Mouse (Mus musculus): Measurements from ENCODE around the gene Eprs. TPM values are rescaled to one million over a fixed set of nuclear protein-coding genes. Genes with fewer than 3 reads are reported as not detected.

The Eprs gene
- polyA plus RNA-seq, 1 experiment from 2014 or later = 55.0 TPM

GRCm38 (mm10) chr1:185401615-185402014 lies 38.8 kb downstream of the Eprs start:
- 97% methylated on average over 5 of the region's 5 CpGs for WGBS (ENCODE audit: missing documents)
- H3K27ac ChIP-seq = no peak overlapping the region
- peaks cover 69% of the 10 kb centered on the region for H3K36me3 ChIP-seq (ENCODE audit: inconsistent target)
- H3K4me3 ChIP-seq (ENCODE audit: inconsistent target) = no peak overlapping the region
- no peaks in the 10 kb centered on the region for H3K79me2 ChIP-seq (ENCODE audit: inconsistent target)

DNA sequence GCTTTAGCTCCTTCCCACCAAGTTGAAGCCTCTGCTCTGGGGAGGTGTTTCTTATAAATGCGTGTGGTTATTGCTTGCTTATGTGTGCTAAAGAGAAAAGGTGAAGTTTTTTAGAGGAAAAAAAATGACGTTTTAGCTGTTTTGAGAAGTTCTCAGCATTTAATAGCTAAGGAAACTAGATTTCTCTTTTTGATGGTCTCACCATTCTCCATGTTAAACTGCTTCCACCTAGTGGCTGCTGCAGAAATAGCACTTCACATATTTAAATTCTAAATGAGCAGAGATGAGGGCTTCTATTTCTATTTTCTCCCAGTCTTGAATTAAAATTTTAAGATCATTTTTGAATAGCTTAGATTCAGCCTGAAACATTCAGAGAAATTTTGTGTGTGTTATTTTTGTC lies 41.2 kb downstream of the Eprs start:
- H3K79me2 ChIP-seq (ENCODE audit: inconsistent target) = no peaks in the 10 kb centered on the region
- peaks cover 70% of the 10 kb centered on the region for H3K36me3 ChIP-seq (ENCODE audit: inconsistent target)
- no peak overlapping the region for H3K27ac ChIP-seq
- no peak overlapping the region for H3K4me3 ChIP-seq (ENCODE audit: inconsistent target)
- WGBS (ENCODE audit: missing documents) = 32% methylated on average over 2 of the region's 2 CpGs

DNA sequence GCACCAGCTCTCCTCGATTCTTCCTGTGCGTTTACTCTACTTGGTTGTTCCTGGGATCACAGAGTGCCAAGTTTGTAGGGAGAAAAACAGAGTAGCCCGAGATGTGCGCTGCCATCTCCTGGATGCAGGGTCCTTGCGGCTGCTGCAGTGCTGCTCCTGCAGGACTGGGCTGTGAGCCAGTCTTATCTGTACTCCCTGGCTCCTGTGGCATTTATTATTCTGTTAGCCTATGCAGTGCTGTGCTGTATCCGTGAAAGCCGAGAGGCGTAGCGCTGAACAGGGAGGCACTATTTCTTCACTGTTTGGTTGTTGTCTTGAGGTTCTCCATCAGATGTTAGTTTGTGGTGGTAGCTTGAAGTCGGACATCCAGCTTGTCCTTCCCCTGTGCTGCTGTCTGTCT lies 43.1 kb downstream of the Eprs start:
- H3K4me3 ChIP-seq (ENCODE audit: inconsistent target) = no peak overlapping the region
- no peak overlapping the region for H3K27ac ChIP-seq
- no peaks in the 10 kb centered on the region for H3K79me2 ChIP-seq (ENCODE audit: inconsistent target)
- 97% methylated on average over 10 of the region's 10 CpGs for WGBS (ENCODE audit: missing documents)
- peaks cover 65% of the 10 kb centered on the region for H3K36me3 ChIP-seq (ENCODE audit: inconsistent target)

DNA sequence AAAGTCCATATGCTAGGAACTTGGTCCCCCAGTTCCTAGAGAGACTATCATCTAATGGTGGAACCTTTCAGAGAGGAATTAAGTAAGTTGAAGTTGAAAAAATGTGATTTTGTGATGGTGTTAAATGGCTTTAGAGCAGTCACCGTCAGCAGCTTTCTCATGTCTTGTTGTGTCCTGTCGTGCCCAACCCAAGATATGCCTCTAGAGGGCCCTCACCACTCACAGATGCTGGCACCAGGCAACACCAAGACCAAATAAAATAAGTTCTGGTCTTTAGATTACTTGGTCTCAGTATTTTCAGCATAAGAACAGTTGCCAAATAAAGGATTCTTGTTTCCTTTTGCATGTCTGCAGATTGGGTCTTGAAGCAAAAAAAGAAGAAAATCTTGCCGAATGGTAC lies 47.0 kb downstream of the Eprs start:
- H3K79me2 ChIP-seq (ENCODE audit: inconsistent target) = no peaks in the 10 kb centered on the region
- H3K4me3 ChIP-seq (ENCODE audit: inconsistent target) = no peak overlapping the region
- peaks cover 81% of the 10 kb centered on the region for H3K36me3 ChIP-seq (ENCODE audit: inconsistent target)
- WGBS (ENCODE audit: missing documents) = 80% methylated on average over 3 of the region's 3 CpGs
- no peak overlapping the region for H3K27ac ChIP-seq

DNA sequence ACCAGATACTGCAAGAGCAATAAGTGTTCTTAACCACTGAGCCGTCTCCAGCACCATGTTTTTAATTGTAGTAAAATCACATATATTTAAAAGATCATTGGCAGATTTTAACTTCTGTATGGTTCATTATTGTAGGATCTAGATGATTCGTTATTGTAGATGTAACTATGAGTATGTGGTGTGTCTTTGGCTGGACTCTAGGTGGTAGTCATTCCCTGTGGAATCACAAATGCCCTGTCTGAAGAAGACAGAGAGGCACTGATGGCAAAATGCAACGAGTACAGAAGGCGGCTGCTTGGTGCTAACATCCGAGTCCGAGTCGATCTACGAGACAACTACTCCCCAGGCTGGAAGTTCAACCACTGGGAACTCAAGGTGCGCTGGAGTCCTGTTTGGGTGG lies 55.2 kb downstream of the Eprs start:
- WGBS (ENCODE audit: missing documents) = 97% methylated on average over 9 of the region's 9 CpGs
- H3K27ac ChIP-seq = no peak overlapping the region
- no peaks in the 10 kb centered on the region for H3K79me2 ChIP-seq (ENCODE audit: inconsistent target)
- H3K4me3 ChIP-seq (ENCODE audit: inconsistent target) = no peak overlapping the region
- H3K36me3 ChIP-seq (ENCODE audit: inconsistent target) = peaks cover 85% of the 10 kb centered on the region

DNA sequence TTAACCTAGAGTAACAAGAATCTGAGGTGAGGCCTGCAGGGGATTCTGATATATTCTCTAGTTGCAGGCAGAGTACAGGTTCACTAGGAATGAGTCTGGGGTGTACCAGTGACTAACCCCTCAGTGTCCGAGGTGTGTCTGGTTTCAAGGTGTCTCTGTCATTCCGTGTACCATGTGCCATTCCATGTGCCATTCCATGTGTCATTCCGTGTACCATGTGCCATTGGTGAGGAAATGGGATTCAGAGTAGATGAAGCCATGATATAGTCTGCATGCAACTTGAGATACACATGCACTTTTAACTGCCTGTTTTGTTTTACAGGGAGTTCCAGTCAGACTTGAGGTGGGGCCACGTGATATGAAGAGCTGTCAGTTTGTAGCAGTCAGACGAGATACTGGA lies 57.0 kb downstream of the Eprs start:
- Histone ChIP-seq H3K27ac (no peak overlapping the region), H3K36me3 (ENCODE audit: inconsistent target) (peaks cover 83% of the 10 kb centered on the region), H3K79me2 (ENCODE audit: inconsistent target) (no peaks in the 10 kb centered on the region), H3K4me3 (ENCODE audit: inconsistent target) (no peak overlapping the region)
- 98% methylated on average over 5 of the region's 5 CpGs for WGBS (ENCODE audit: missing documents)

DNA sequence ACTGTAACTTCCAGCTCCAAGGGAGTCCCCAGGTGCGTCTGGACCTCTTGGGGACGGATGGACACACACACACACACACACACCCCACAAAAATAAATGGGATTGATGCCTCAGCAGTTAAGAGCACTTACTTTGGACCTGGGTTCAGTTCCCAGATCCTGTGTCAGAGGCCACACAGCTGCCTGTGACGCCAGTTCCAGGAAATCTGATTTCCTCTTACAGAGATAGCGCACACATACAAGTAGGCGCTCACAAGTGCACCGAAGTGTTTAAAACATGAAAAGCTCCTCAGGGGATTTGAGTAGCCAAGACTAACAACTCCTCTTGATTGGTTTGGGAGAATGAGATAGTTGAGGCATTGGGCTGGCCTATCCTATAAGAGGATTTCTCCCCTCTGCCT lies 57.9 kb downstream of the Eprs start:
- no peak overlapping the region for H3K4me3 ChIP-seq (ENCODE audit: inconsistent target)
- WGBS (ENCODE audit: missing documents) = 98% methylated on average over 6 of the region's 6 CpGs
- no peaks in the 10 kb centered on the region for H3K79me2 ChIP-seq (ENCODE audit: inconsistent target)
- H3K36me3 ChIP-seq (ENCODE audit: inconsistent target) = peaks cover 80% of the 10 kb centered on the region
- no peak overlapping the region for H3K27ac ChIP-seq

- 95% methylated on average over 5 of the region's 5 CpGs for WGBS (ENCODE audit: missing documents)
- H3K79me2 ChIP-seq (ENCODE audit: inconsistent target) = no peaks in the 10 kb centered on the region
- no peak overlapping the region for H3K27ac ChIP-seq
- H3K4me3 ChIP-seq (ENCODE audit: inconsistent target) = no peak overlapping the region
- peaks cover 61% of the 10 kb centered on the region for H3K36me3 ChIP-seq (ENCODE audit: inconsistent target)
These were observed 63.7 kb downstream of the Eprs start for GRCm38 (mm10) chr1:185426583-185426982.

DNA sequence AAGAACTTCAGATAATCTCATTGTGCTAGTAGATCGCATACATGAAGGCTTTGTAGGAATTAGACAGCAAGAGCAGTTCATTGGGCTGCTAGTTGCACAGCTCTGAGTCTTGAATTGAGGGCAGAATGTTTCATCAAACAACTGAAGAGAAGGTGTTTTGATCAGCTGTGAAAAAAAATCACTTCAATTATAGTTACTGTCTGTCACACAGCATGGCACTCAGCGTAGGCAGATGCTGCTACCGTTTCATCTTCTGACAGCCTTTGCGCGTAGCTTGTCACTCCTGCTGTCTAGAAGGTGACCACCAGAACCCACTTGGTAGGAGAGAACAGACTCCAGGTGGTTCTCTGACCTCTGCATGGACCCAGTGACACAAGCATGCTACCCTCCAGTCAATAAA lies 67.6 kb downstream of the Eprs start:
- H3K27ac ChIP-seq = no peak overlapping the region
- no peak overlapping the region for H3K4me3 ChIP-seq (ENCODE audit: inconsistent target)
- 90% methylated on average over 5 of the region's 5 CpGs for WGBS (ENCODE audit: missing documents)
- peaks cover 32% of the 10 kb centered on the region; the same call in 1 of the 2 replicates for H3K36me3 ChIP-seq (ENCODE audit: inconsistent target)
- no peaks in the 10 kb centered on the region for H3K79me2 ChIP-seq (ENCODE audit: inconsistent target)

DNA sequence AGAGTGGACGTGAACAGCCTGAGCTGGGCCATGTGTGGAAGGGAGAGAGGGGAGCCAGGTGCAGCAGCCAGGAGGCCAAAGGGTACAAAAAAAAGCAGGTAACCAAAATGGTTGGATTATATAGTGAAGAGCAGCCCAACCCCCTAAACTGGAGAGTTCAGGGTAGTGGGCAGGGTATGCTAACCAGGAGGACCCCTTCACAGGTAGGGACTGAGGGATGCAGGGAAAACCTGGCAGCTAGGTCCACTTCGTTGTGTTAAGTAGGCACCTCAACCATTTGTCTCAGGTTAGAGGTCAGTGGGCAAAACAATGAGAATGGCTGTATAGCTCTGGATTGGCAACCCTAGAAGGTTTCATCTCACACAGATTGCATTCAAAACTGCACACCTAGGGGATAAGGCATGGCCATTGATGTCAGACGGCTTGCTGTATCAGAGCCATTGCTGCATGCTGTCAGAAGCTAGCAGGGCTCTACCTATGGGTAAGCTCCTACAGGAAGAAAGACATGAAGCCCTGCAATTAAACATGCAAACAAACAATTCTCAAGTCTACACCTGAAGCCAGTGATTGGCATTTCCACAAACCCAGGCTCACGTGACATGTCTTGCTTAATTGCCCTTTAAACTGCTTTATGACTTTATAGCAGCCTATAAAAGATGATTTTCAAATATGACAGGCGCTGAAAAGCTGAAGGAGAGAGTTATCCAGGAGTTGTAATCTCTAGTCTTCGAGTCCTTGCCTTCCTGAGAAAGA lies 68.6 kb downstream of the Eprs start:
- Histone ChIP-seq H3K79me2 (ENCODE audit: inconsistent target) (no peaks in the 10 kb centered on the region), H3K36me3 (ENCODE audit: inconsistent target) (peaks cover 25% of the 10 kb centered on the region; the same call in 1 of the 2 replicates), H3K27ac (no peak overlapping the region), H3K4me3 (ENCODE audit: inconsistent target) (no peak overlapping the region)
- WGBS (ENCODE audit: missing documents) = 82% methylated on average over 6 of the region's 6 CpGs

DNA sequence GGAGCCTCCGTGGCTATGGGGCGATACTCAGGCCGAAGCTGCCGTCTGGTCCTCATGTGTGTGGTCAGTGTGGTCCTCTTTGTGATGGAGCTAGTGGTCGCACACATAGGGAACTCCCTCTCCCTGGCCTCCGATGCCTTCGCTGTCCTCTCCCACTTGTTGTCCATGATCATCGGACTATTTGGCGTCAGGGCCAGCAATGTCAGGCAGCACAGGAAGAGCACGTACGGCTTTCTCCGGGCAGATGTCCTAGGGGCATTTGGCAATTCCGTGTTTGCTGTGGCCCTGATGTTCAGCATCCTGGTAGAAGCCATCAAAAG lies 69.1 kb downstream of the Eprs start:
- no peak overlapping the region for H3K4me3 ChIP-seq (ENCODE audit: inconsistent target)
- H3K79me2 ChIP-seq (ENCODE audit: inconsistent target) = no peaks in the 10 kb centered on the region
- H3K27ac ChIP-seq = no peak overlapping the region
- peaks cover 20% of the 10 kb centered on the region; the same call in 1 of the 2 replicates for H3K36me3 ChIP-seq (ENCODE audit: inconsistent target)
- WGBS (ENCODE audit: missing documents) = 88% methylated on average over 13 of the region's 13 CpGs

DNA sequence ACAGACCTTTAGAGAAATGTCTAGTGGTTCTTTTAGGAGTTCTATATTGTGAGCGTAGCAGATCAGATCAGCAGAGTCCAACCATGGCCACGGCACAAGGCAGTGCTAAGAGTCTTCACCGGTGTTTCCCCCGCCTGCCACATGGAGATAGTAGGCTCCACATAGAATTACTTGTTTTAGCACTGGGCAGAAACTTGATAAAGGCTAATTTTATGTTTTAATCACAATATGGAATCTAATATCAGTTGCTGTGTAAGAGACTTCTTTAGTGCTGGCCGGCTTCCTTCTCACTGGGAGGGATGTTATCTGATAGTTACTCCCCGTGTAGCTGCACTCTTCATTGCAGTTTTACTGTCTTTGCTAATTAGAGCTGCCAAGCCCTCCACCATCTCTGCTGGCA lies 70.3 kb downstream of the Eprs start:
- Histone ChIP-seq H3K36me3 (ENCODE audit: inconsistent target) (peaks cover 8% of the 10 kb centered on the region; the same call in 1 of the 2 replicates), H3K79me2 (ENCODE audit: inconsistent target) (no peaks in the 10 kb centered on the region), H3K27ac (no peak overlapping the region), H3K4me3 (ENCODE audit: inconsistent target) (no peak overlapping the region)
- WGBS (ENCODE audit: missing documents) = 87% methylated on average over 6 of the region's 6 CpGs

- 68% methylated on average over 9 of the region's 9 CpGs for WGBS (ENCODE audit: missing documents)
- no peak overlapping the region for H3K4me3 ChIP-seq (ENCODE audit: inconsistent target)
- H3K79me2 ChIP-seq (ENCODE audit: inconsistent target) = no peaks in the 10 kb centered on the region
- no peaks in the 10 kb centered on the region for H3K36me3 ChIP-seq (ENCODE audit: inconsistent target)
- H3K27ac ChIP-seq = no peak overlapping the region
These were observed 76.2 kb downstream of the Eprs start for GRCm38 (mm10) chr1:185438841-185439580.

DNA sequence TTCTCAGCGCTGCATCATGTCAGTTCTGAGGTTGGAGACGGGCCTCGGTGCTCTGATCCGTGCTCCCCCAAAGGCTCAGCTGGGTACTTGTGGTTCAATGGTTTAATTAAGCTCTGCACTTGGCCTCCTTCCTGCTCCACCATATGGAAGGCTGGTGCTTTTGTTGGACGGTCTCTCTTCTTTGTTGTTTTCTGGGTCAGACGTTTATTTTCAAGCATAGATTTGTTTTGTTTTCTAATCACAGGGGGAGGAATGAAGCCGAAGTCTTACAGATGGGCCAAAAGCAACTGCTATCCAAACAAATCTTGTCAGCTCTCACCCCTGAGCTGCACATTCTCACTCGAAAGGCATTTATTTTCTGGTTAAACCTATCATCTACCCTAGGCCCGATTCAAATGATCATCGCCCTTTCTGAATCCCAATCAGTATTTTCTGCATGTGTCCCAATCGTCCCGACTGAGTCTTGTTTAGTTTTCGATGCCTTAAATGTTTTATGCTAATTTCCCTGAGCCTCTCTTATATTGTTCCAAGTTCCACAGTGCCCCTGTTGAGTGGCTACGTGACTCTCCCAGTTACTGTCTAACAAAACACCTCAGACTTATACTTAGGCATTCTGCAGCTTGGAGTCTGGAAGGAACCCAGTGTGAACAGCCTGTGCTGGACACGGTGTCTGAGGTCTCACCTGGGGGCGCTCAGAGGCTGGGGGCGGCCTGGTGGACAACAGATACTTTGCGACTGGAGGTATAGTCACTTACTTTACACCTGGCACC lies 79.0 kb downstream of the Eprs start:
- no peak overlapping the region for H3K27ac ChIP-seq
- H3K36me3 ChIP-seq (ENCODE audit: inconsistent target) = no peaks in the 10 kb centered on the region
- no peak overlapping the region for H3K4me3 ChIP-seq (ENCODE audit: inconsistent target)
- 91% methylated on average over 16 of the region's 18 CpGs for WGBS (ENCODE audit: missing documents)
- no peaks in the 10 kb centered on the region for H3K79me2 ChIP-seq (ENCODE audit: inconsistent target)

- Histone ChIP-seq H3K79me2 (ENCODE audit: inconsistent target) (no peaks in the 10 kb centered on the region), H3K27ac (no peak overlapping the region), H3K36me3 (ENCODE audit: inconsistent target) (no peaks in the 10 kb centered on the region), H3K4me3 (ENCODE audit: inconsistent target) (no peak overlapping the region)
- WGBS (ENCODE audit: missing documents) = 84% methylated on average over 7 of the region's 7 CpGs
These were observed 86.1 kb downstream of the Eprs start for GRCm38 (mm10) chr1:185448936-185449335.

Measured in macrophage (primary cell).